Mouse (Mus musculus) CH12F3 (cell line): ENCODE results near the gene Uaca.

Experiments
- in situ Hi-C: fragments of 300-500 bp; cut with MboI; formaldehyde crosslinking; loops from 2 replicates; pipeline ENCODE4 v1.14.3; 2020; ENCODE audit warnings: low sequenced_read_pairs

The Uaca gene

GRCm38 (mm10) chr9:60878051-60878557 is 83.8 kb downstream of the Uaca start:
- in situ Hi-C loops: no loop called here

- in situ Hi-C loops: no loop called here
Measured at GRCm38 (mm10) chr9:60878630-60879029, 84.3 kb downstream of the Uaca start.

- in situ Hi-C loops: no loop called here
Measured at GRCm38 (mm10) chr9:60885148-60885547, 90.8 kb downstream of the Uaca start.

GRCm38 (mm10) chr9:60886431-60887371 is 92.4 kb downstream of the Uaca start:
- in situ Hi-C loops: no loop called here

- in situ Hi-C loops: no loop called here
Measured at GRCm38 (mm10) chr9:60887389-60887811, 93.1 kb downstream of the Uaca start.

- in situ Hi-C loops: no loop called here
Measured at GRCm38 (mm10) chr9:60893511-60893910, 99.2 kb downstream of the Uaca start.

- in situ Hi-C loops: no loop called here
Measured at GRCm38 (mm10) chr9:60895486-60896110, 101.3 kb downstream of the Uaca start.

GRCm38 (mm10) chr9:60898291-60899020 is 104.1 kb downstream of the Uaca start:
- in situ Hi-C loops: no loop called here

- in situ Hi-C loops: no loop called here
Measured at GRCm38 (mm10) chr9:60899201-60899600, 104.9 kb downstream of the Uaca start.

- in situ Hi-C loops: no loop called here
Measured at GRCm38 (mm10) chr9:60899797-60900459, 105.6 kb downstream of the Uaca start.

GRCm38 (mm10) chr9:60912266-60912665 is 117.9 kb downstream of the Uaca start:
- in situ Hi-C loops: no loop called here

GRCm38 (mm10) chr9:60913626-60914025 is 119.3 kb downstream of the Uaca start:
- in situ Hi-C loops: no loop called here

GRCm38 (mm10) chr9:60919936-60920672 is 125.8 kb downstream of the Uaca start:
- in situ Hi-C loops: no loop called here

GRCm38 (mm10) chr9:60920673-60921062 is 126.3 kb downstream of the Uaca start:
- in situ Hi-C loops: no loop called here

- in situ Hi-C loops: no loop called here
Measured at GRCm38 (mm10) chr9:60921287-60921686, 126.9 kb downstream of the Uaca start.

- in situ Hi-C loops: no loop called here
Measured at GRCm38 (mm10) chr9:60921831-60922230, 127.5 kb downstream of the Uaca start.

- in situ Hi-C loops: no loop called here
Measured at GRCm38 (mm10) chr9:60926301-60926700, 132.0 kb downstream of the Uaca start.

GRCm38 (mm10) chr9:60929290-60929983 is 135.1 kb downstream of the Uaca start:
- in situ Hi-C loops: no loop called here
